Mouse (Mus musculus): ENCODE measurements around the gene Mesp1.
"Not testable (repeated sequence)": the region's sequence is repeated elsewhere in the genome, so short reads cannot be mapped to it uniquely, and the experiment has no call there.

Mesp1 gene

GRCm38 (mm10) chr7:79792635-79793421 lies 760 bp downstream of the Mesp1 start:
- DNase-seq (ENCODE audit: low read depth, low spot score) = no peak

GRCm38 (mm10) chr7:79789812-79790211 lies 3.8 kb downstream of the Mesp1 start:
- not testable (repeated sequence) for DNase-seq (ENCODE audit: low read depth, low spot score)

GRCm38 (mm10) chr7:79786295-79786694 lies 7.3 kb downstream of the Mesp1 start:
- DNase-seq (ENCODE audit: low read depth, low spot score) = no peak

GRCm38 (mm10) chr7:79782516-79782855 lies 11.1 kb downstream of the Mesp1 start:
- no peak for DNase-seq (ENCODE audit: low read depth, low spot score)

GRCm38 (mm10) chr7:79781826-79782515 lies 11.6 kb downstream of the Mesp1 start:
- no peak for DNase-seq (ENCODE audit: low read depth, low spot score)

GRCm38 (mm10) chr7:79780647-79781626 lies 12.7 kb downstream of the Mesp1 start:
- DNase-seq (ENCODE audit: low read depth, low spot score) = no peak

GRCm38 (mm10) chr7:79771561-79772512 lies 21.8 kb downstream of the Mesp1 start:
- DNase-seq (ENCODE audit: low read depth, low spot score) = peak; percentile 31

GRCm38 (mm10) chr7:79769664-79770063 lies 23.9 kb downstream of the Mesp1 start:
- no peak for DNase-seq (ENCODE audit: low read depth, low spot score)

- DNase-seq (ENCODE audit: low read depth, low spot score) = no peak
Measured at GRCm38 (mm10) chr7:79765991-79766390, 27.6 kb downstream of the Mesp1 start.

- no peak for DNase-seq (ENCODE audit: low read depth, low spot score)
Measured at GRCm38 (mm10) chr7:79762106-79762505, 31.5 kb downstream of the Mesp1 start.

GRCm38 (mm10) chr7:79761124-79761876 lies 32.3 kb downstream of the Mesp1 start:
- DNase-seq (ENCODE audit: low read depth, low spot score) = no peak

- DNase-seq (ENCODE audit: low read depth, low spot score) = no peak
Measured at GRCm38 (mm10) chr7:79759766-79760165, 33.8 kb downstream of the Mesp1 start.

- no peak for DNase-seq (ENCODE audit: low read depth, low spot score)
Measured at GRCm38 (mm10) chr7:79758176-79758575, 35.4 kb downstream of the Mesp1 start.

GRCm38 (mm10) chr7:79756334-79756733 lies 37.3 kb downstream of the Mesp1 start:
- DNase-seq (ENCODE audit: low read depth, low spot score) = no peak

GRCm38 (mm10) chr7:79749511-79749910 lies 44.1 kb downstream of the Mesp1 start:
- DNase-seq (ENCODE audit: low read depth, low spot score) = no peak

GRCm38 (mm10) chr7:79747659-79748058 lies 45.9 kb downstream of the Mesp1 start:
- no peak for DNase-seq (ENCODE audit: low read depth, low spot score)

- DNase-seq (ENCODE audit: low read depth, low spot score) = no peak
Measured at GRCm38 (mm10) chr7:79744585-79744984, 49.0 kb downstream of the Mesp1 start.

- no peak for DNase-seq (ENCODE audit: low read depth, low spot score)
Measured at GRCm38 (mm10) chr7:79744051-79744450, 49.5 kb downstream of the Mesp1 start.

GRCm38 (mm10) chr7:79742659-79743536 lies 50.7 kb downstream of the Mesp1 start, which contains the start of the genes Pex11a and Wdr93:
TSS of gene Pex11a (minus strand) at chr7:79743131.
TSS of gene Wdr93 (plus strand) at chr7:79743163.
- no peak for DNase-seq (ENCODE audit: low read depth, low spot score)
